Mouse (Mus musculus) heart, postnatal 0 days (tissue): ENCODE measurements around the gene Fam19a5.

ENCODE experiments used
- CTCF ChIP-seq: IDR thresholded peaks from 2 replicates; pipeline ENCODE4 v1.5.1; 2016; ENCODE audit warnings: antibody characterized with exemption, control low read depth, low read depth
- EP300 ChIP-seq: IDR thresholded peaks from 2 replicates; pipeline ENCODE4 v1.6.1; 2016; ENCODE audit warnings: antibody characterized with exemption, low read depth

DNA sequence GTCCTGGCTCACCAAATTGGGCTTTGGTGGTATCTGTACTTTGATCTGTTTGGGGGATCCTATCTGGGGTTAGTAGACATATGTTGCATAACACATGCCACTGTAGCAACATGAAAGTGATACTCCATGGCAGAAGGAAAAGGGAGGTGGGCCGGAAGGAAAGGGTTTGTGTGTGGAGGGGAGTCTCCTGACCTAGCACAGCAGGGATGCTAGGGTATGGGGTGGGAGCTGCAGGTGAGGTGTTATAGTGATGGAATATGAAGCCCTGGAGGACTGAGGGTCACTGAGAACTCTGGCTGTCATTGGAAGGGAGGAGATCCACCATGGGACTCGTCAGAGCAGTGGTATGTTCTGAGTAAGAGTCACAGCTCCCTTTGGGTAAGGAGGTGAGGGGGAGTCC, 239.2 kb downstream of the Fam19a5 start:
- TF ChIP-seq CTCF = no peak
- TF ChIP-seq EP300 = no peak
